Mouse (Mus musculus) lung, embryonic 15.5 days (tissue): ENCODE measurements at regions not wholly inside any gene's neighbourhood (a gene's known extent, or its start where the extent isn't known, plus 50 kb on each side); places are given as distances from the start of the nearest gene placed in this dataset.
A peak's percentile ranks its signal among the peaks of the same experiment; 100 is the strongest.

Experiments
- ATAC-seq: fragments of 200-750 bp; cut with Nextera tagmentation; 2 replicates; pipeline ENCODE4 v1.8.0; 2017; ENCODE audit warnings: moderate number of reproducible peaks, borderline replicate concordance; ENCODE audit not compliant: low FRiP score, low TSS enrichment; ENCODE audit errors: extremely low read depth
- H3K27ac ChIP-seq: fragments of 300-500 bp; sonication (generic); 2 replicates; pipeline ENCODE4 v1.5.1; 2015; ENCODE audit warnings: moderate library complexity, mild to moderate bottlenecking, inconsistent platforms
- H3K27me3 ChIP-seq: fragments of 300-500 bp; sonication (generic); 2 replicates; pipeline ENCODE4 v1.6.1; 2015; ENCODE audit warnings: inconsistent platforms
- H3K36me3 ChIP-seq: fragments of 300-500 bp; sonication (generic); 2 replicates; pipeline ENCODE4 v1.6.1; 2015; ENCODE audit warnings: inconsistent platforms
- H3K4me1 ChIP-seq: fragments of 300-500 bp; sonication (generic); 2 replicates; pipeline ENCODE4 v1.6.1; 2015; ENCODE audit warnings: inconsistent platforms
- H3K4me2 ChIP-seq: fragments of 300-500 bp; sonication (generic); 2 replicates; pipeline ENCODE4 v1.6.1; 2015; ENCODE audit warnings: inconsistent platforms, mild to moderate bottlenecking, moderate library complexity
- H3K4me3 ChIP-seq: fragments of 300-500 bp; sonication (generic); 2 replicates; pipeline ENCODE4 v1.5.1; 2015; ENCODE audit warnings: mild to moderate bottlenecking, inconsistent platforms
- H3K9ac ChIP-seq: fragments of 300-500 bp; sonication (generic); 2 replicates; pipeline ENCODE4 v1.6.1; 2015; ENCODE audit warnings: inconsistent platforms
- H3K9me3 ChIP-seq: fragments of 300-500 bp; sonication (generic); 2 replicates; pipeline ENCODE4 v1.6.1; 2016; ENCODE audit warnings: inconsistent platforms
- WGBS: fragments of 180-500 bp; shearing (Covaris S2); methylation state at CpG from one replicate; pipeline ENCODE4 v1.1.7; 2015; 5-methylcytosine and 5-hydroxymethylcytosine counted together

DNA sequence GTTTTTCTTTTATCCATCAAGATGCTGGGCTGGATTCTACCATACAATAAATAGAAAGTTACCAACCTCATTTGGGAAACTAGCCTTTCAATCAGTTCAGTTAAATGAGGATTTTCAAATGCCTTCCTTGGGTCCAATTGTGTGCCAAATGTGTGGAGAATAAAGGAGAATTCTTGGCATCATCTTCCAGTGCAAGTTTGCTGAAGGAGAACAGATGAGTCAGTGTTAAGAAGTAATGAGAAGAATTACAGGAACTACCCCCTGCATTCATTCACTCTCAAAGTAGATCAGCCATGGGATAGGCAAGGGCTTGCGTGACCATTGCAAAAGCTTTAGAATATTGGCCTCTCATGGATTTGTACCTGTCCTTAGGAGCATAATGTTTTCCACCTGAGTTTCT is 193.4 kb upstream of the Man1a start:
- no peak overlapping the region for H3K9ac ChIP-seq
- 94% methylated on average over 1 of the region's 1 CpGs for WGBS
- no peak overlapping the region for H3K4me2 ChIP-seq

DNA sequence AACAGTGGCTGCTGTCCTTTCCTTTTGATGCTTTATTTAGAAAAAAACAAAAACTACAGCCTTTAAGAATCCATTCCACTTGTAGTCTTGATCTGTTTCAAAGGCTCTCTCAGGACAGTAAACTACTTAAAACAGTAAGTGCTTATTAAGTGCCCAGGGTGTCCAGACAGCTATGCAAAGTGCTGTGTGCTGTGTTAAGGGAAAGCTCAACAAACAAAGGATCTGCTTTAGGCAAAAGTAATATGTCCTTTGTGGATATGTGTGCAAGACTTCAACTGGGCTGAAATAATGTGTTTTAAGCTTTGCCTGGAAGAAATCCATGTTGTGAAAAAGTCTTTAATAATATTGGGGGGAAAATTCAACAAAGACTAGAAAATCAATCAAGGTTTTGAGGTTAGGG is 192.9 kb upstream of the Man1a start:
- no peaks in the 10 kb centered on the region for H3K9me3 ChIP-seq
- H3K36me3 ChIP-seq: no peaks in the 10 kb centered on the region
- H3K4me1 ChIP-seq: no peaks in the 10 kb centered on the region
- H3K27me3 ChIP-seq: no peaks in the 10 kb centered on the region
- ATAC-seq: no peak
- H3K27ac ChIP-seq: no peak overlapping the region
- no peak overlapping the region for H3K9ac ChIP-seq
- no peak overlapping the region for H3K4me2 ChIP-seq
- H3K4me3 ChIP-seq: no peak overlapping the region

More for the DNA sequence above, 193.4 kb upstream of the Man1a start:
- ATAC-seq: no peak
- Histone ChIP-seq H3K9me3 (no peaks in the 10 kb centered on the region), H3K27ac (no peak overlapping the region), H3K4me1 (no peaks in the 10 kb centered on the region), H3K27me3 (no peaks in the 10 kb centered on the region), H3K4me3 (no peak overlapping the region), H3K36me3 (no peaks in the 10 kb centered on the region)

DNA sequence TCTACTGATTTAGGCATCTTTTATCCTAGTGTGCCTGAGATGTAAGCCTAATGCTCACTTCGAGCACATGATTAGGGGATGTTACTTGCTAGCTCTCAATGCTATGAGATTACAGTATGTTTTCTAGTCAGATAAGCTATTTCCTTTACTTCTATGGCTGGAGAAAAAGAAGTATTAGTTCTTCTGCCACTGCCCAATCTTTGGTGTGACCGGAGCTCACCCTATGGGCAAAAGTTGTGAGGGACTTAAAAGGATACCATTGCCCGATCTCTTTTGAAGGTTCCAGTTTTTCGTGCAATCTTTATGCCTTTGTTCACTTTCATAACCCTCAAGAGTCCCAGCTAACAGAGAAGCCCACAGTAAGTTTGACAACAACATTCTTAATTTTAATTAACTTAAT is 190.2 kb upstream of the Man1a start:
- H3K27me3 ChIP-seq: no peaks in the 10 kb centered on the region
- no peaks in the 10 kb centered on the region for H3K4me1 ChIP-seq
- no peaks in the 10 kb centered on the region for H3K36me3 ChIP-seq
- H3K9ac ChIP-seq: no peak overlapping the region
- no peak for ATAC-seq
- no peaks in the 10 kb centered on the region for H3K9me3 ChIP-seq
- no peak overlapping the region for H3K27ac ChIP-seq
- WGBS: 75% methylated on average over 4 of the region's 4 CpGs
- H3K4me2 ChIP-seq: no peak overlapping the region
- no peak overlapping the region for H3K4me3 ChIP-seq

GRCm38 (mm10) chr10:54254874-54255641 is 178.6 kb upstream of the Man1a start:
- H3K4me1 ChIP-seq: no peaks in the 10 kb centered on the region
- H3K27me3 ChIP-seq: no peaks in the 10 kb centered on the region
- no peak overlapping the region for H3K4me2 ChIP-seq
- no peak overlapping the region for H3K9ac ChIP-seq
- H3K36me3 ChIP-seq: no peaks in the 10 kb centered on the region
- no peak overlapping the region for H3K27ac ChIP-seq
- WGBS: 40% methylated on average over 1 of the region's 1 CpGs
- no peaks in the 10 kb centered on the region for H3K9me3 ChIP-seq
- no peak for ATAC-seq
- no peak overlapping the region for H3K4me3 ChIP-seq

DNA sequence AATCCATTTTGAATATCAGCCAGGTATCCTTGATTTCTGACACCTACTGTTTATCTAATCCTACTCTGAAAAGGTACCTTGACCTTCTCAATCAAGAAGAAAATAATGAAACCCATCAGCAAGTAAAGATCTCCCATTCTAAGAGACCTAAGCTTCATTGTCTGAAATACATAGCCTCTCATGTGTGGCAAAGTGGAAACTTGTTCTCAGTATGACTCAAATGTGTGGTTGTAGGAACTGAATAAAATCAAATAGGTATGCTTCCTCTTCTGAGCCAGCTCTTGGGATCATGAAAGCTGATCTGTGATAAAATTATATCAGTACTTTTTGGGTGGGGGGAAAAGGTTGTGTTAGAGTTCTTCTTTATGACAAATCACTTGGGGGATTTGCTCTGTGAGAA is 168.6 kb upstream of the Man1a start:
- no peaks in the 10 kb centered on the region for H3K27me3 ChIP-seq
- H3K9me3 ChIP-seq: no peaks in the 10 kb centered on the region
- no peak overlapping the region for H3K27ac ChIP-seq
- ATAC-seq: no peak
- no peak overlapping the region for H3K4me2 ChIP-seq
- no peaks in the 10 kb centered on the region for H3K4me1 ChIP-seq
- H3K4me3 ChIP-seq: no peak overlapping the region
- no peaks in the 10 kb centered on the region for H3K36me3 ChIP-seq
- no peak overlapping the region for H3K9ac ChIP-seq

- no peak overlapping the region for H3K9ac ChIP-seq
- H3K27ac ChIP-seq: no peak overlapping the region
- no peaks in the 10 kb centered on the region for H3K4me1 ChIP-seq
- no peaks in the 10 kb centered on the region for H3K36me3 ChIP-seq
- no peaks in the 10 kb centered on the region for H3K27me3 ChIP-seq
- ATAC-seq: no peak
- 37% methylated on average over 3 of the region's 3 CpGs for WGBS
- H3K9me3 ChIP-seq: no peaks in the 10 kb centered on the region
- H3K4me3 ChIP-seq: no peak overlapping the region
- H3K4me2 ChIP-seq: no peak overlapping the region
Observed at GRCm38 (mm10) chr10:54202362-54202761, 126.0 kb upstream of the Man1a start.

DNA sequence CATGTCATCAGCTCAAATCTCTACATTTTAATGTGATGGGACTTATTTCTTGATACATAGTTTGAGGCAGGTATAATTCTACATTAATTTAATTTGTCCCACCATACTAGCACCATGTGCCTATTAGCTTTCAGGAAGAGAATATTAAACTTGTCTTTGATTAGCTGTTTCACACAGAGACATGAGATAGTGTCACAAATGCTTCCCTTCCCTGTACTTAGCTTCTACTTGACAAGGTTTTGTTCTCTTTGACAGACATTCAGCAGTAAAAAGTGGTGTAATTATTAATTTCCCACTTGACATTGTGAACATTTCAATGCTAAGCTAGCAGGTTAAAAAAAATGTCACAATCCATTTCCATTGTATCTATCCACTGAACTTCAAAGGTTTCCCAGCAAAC is 125.3 kb upstream of the Man1a start:
- H3K9ac ChIP-seq: no peak overlapping the region
- H3K4me3 ChIP-seq: no peak overlapping the region
- H3K9me3 ChIP-seq: no peaks in the 10 kb centered on the region
- ATAC-seq: no peak
- no peaks in the 10 kb centered on the region for H3K4me1 ChIP-seq
- no peaks in the 10 kb centered on the region for H3K27me3 ChIP-seq
- H3K4me2 ChIP-seq: no peak overlapping the region
- no peaks in the 10 kb centered on the region for H3K36me3 ChIP-seq
- no peak overlapping the region for H3K27ac ChIP-seq

- WGBS: 53% methylated on average over 1 of the region's 1 CpGs
Observed at GRCm38 (mm10) chr10:54182670-54183069, 106.3 kb upstream of the Man1a start.

DNA sequence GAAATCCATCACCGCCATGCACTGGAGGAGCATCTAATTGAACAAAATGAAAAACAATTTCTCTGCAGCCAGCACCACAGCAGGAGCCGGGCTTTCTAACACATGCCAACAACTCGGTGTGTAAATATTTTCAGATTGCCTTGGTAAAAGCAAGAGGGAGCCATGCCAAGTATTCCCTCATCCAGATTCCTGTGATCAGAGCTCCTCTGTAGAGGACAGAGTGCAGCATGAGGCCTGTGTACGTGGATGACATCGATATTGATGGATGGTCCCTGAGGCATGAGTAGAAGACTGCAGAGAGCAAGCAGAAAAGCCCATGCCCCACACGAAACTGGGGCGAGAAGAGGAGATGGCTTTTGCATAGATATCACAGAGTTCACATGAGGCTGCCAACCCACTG is 92.9 kb upstream of the Man1a start:
- Histone ChIP-seq H3K9me3 (no peaks in the 10 kb centered on the region), H3K4me2 (no peak overlapping the region), H3K9ac (no peak overlapping the region), H3K4me3 (no peak overlapping the region), H3K36me3 (no peaks in the 10 kb centered on the region), H3K4me1 (0 out of 2 replicates have a peak, but pooled peaks cover 3% of the 10 kb centered on the region), H3K27me3 (no peaks in the 10 kb centered on the region), H3K27ac (no peak overlapping the region)
- 38% methylated on average over 7 of the region's 7 CpGs for WGBS
- 0 out of 2 replicates have a peak, but pooled peaks have one; percentile 39 for ATAC-seq

More at GRCm38 (mm10) chr10:54182670-54183069, 106.3 kb upstream of the Man1a start:
- no peak overlapping the region for H3K27ac ChIP-seq
- no peaks in the 10 kb centered on the region for H3K9me3 ChIP-seq
- ATAC-seq: no peak
- no peaks in the 10 kb centered on the region for H3K36me3 ChIP-seq
- H3K4me1 ChIP-seq: no peaks in the 10 kb centered on the region
- H3K9ac ChIP-seq: no peak overlapping the region
- H3K27me3 ChIP-seq: no peaks in the 10 kb centered on the region
- no peak overlapping the region for H3K4me2 ChIP-seq
- H3K4me3 ChIP-seq: no peak overlapping the region

DNA sequence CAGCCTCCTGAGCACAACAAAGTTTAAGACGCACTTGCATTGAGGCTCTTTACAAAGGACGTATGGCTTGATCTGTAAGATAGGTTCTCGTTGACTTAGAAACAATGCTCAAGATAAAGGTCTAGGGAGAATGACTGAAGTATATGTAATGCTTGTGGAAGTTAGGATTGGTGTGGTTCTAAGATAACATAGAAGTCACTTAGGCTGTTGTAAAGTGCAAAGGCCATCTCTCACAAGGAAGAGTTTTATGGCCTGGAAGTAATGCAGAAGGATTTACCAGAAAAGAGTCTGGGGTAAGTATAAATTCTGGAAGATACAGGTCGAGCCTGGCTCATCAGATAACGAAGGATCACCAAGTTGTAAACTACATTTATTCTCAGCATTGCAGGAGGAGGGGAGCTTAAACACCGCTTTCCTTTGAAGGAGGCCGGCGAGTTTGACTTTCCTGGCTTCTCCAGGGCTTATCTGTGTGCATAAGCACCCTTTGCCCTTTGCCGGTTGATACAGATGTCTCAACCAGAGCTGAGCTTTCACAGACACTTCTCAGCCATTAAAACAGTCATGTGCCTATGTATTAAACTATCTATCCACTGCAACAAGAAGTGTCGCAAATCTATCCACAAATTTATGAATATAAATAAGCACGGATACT is 84.8 kb upstream of the Man1a start:
- H3K27me3 ChIP-seq: no peaks in the 10 kb centered on the region
- H3K9me3 ChIP-seq: no peaks in the 10 kb centered on the region
- 28% methylated on average over 11 of the region's 11 CpGs for WGBS
- no peak overlapping the region for H3K9ac ChIP-seq
- no peak overlapping the region for H3K27ac ChIP-seq
- H3K4me2 ChIP-seq: no peak overlapping the region
- H3K36me3 ChIP-seq: no peaks in the 10 kb centered on the region
- ATAC-seq: no peak
- no peak overlapping the region for H3K4me3 ChIP-seq
- H3K4me1 ChIP-seq: no peaks in the 10 kb centered on the region

GRCm38 (mm10) chr10:54153928-54154327 is 77.5 kb upstream of the Man1a start:
- no peak for ATAC-seq
- Histone ChIP-seq H3K4me2 (no peak overlapping the region), H3K9ac (no peak overlapping the region), H3K4me1 (no peaks in the 10 kb centered on the region), H3K9me3 (no peaks in the 10 kb centered on the region), H3K4me3 (no peak overlapping the region), H3K27ac (no peak overlapping the region), H3K36me3 (no peaks in the 10 kb centered on the region), H3K27me3 (no peaks in the 10 kb centered on the region)
- 79% methylated on average over 1 of the region's 1 CpGs for whole genome bisulfite sequencing

- Histone ChIP-seq H3K4me1 (no peaks in the 10 kb centered on the region), H3K4me2 (no peak overlapping the region), H3K27ac (no peak overlapping the region), H3K36me3 (no peaks in the 10 kb centered on the region), H3K9me3 (no peaks in the 10 kb centered on the region), H3K9ac (no peak overlapping the region), H3K4me3 (no peak overlapping the region), H3K27me3 (no peaks in the 10 kb centered on the region)
- 76% methylated on average over 3 of the region's 3 CpGs for WGBS
- ATAC-seq: no peak
Observed at GRCm38 (mm10) chr10:54132634-54133033, 56.2 kb upstream of the Man1a start.
